Mouse (Mus musculus): ENCODE measurements around the gene Tmem128.

Tmem128 gene

GRCm38 (mm10) chr5:38260107-38260682 lies at the start of gene Tmem128:
Tmem128 (plus strand) TSS chr5:38260185.
- DNase-seq (ENCODE audit: low spot score) = peak; percentile 56

- no peak for DNase-seq (ENCODE audit: low spot score)
Observed at GRCm38 (mm10) chr5:38211691-38212090, 48.3 kb upstream of the Tmem128 start.

GRCm38 (mm10) chr5:38213009-38213408 lies 47.0 kb upstream of the Tmem128 start:
- no peak for DNase-seq (ENCODE audit: low spot score)

- peak; percentile 8 for DNase-seq (ENCODE audit: low spot score)
Observed at GRCm38 (mm10) chr5:38219771-38220307, 40.1 kb upstream of the Tmem128 start.

GRCm38 (mm10) chr5:38220328-38220912 lies 39.6 kb upstream of the Tmem128 start, which contains the start of the genes Zbtb49 and Lyar:
Zbtb49 (minus strand) TSS chr5:38220457.
Lyar (plus strand) TSS chr5:38220470.
- DNase-seq (ENCODE audit: low spot score) = peak; percentile 93

- DNase-seq (ENCODE audit: low spot score) = peak; percentile 26
Observed at GRCm38 (mm10) chr5:38235422-38235821, 24.6 kb upstream of the Tmem128 start.

GRCm38 (mm10) chr5:38236627-38237026 lies 23.4 kb upstream of the Tmem128 start:
- DNase-seq (ENCODE audit: low spot score) = no peak

- DNase-seq (ENCODE audit: low spot score) = no peak
Observed at GRCm38 (mm10) chr5:38240727-38241472, 19.1 kb upstream of the Tmem128 start.

- no peak for DNase-seq (ENCODE audit: low spot score)
Observed at GRCm38 (mm10) chr5:38241473-38241834, 18.5 kb upstream of the Tmem128 start.

GRCm38 (mm10) chr5:38241966-38242365 lies 18.0 kb upstream of the Tmem128 start:
- DNase-seq (ENCODE audit: low spot score) = no peak

- DNase-seq (ENCODE audit: low spot score) = no peak
Observed at GRCm38 (mm10) chr5:38255195-38255594, 4.8 kb upstream of the Tmem128 start.

- DNase-seq (ENCODE audit: low spot score) = no peak
Observed at GRCm38 (mm10) chr5:38255644-38256043, 4.3 kb upstream of the Tmem128 start.

GRCm38 (mm10) chr5:38256551-38256950 lies 3.4 kb upstream of the Tmem128 start:
- no peak for DNase-seq (ENCODE audit: low spot score)

GRCm38 (mm10) chr5:38258034-38258772 lies 1.8 kb upstream of the Tmem128 start:
- DNase-seq (ENCODE audit: low spot score) = no peak

GRCm38 (mm10) chr5:38258773-38259146 lies 1.2 kb upstream of the Tmem128 start:
- no peak for DNase-seq (ENCODE audit: low spot score)

GRCm38 (mm10) chr5:38259455-38260106 lies 404 bp upstream of the Tmem128 start:
- DNase-seq (ENCODE audit: low spot score) = no peak

- DNase-seq (ENCODE audit: low spot score) = no peak
Observed at GRCm38 (mm10) chr5:38270942-38271341, 11.0 kb downstream of the Tmem128 start.

- no peak for DNase-seq (ENCODE audit: low spot score)
Observed at GRCm38 (mm10) chr5:38273831-38274230, 13.8 kb downstream of the Tmem128 start.

- DNase-seq (ENCODE audit: low spot score) = no peak
Observed at GRCm38 (mm10) chr5:38275771-38276170, 15.8 kb downstream of the Tmem128 start, which contains the start of gene Otop1. Otop1 (plus strand) TSS chr5:38275972.

- no peak for DNase-seq (ENCODE audit: low spot score)
Observed at GRCm38 (mm10) chr5:38276451-38276850, 16.5 kb downstream of the Tmem128 start.

GRCm38 (mm10) chr5:38277098-38277866 lies 17.3 kb downstream of the Tmem128 start:
- DNase-seq (ENCODE audit: low spot score) = no peak

Measured in urinary bladder, postnatal 14 days (tissue).